Mouse (Mus musculus) fat pad, adult 2 months (tissue): Measurements from ENCODE around the gene Htr1f.

Source experiments
- DNase-seq: peaks from one replicate; pipeline ENCODE4 v3.0.0-alpha.2; 2011; ENCODE audit warnings: low read depth, low spot score; ENCODE audit errors: extremely low read depth

Gene Htr1f

GRCm38 (mm10) chr16:64875384-64875783, 230.3 kb downstream of the Htr1f start:
- no peak for DNase-seq
